Mouse (Mus musculus): ENCODE measurements around the gene Nfil3. TPM values are rescaled to one million over a fixed set of nuclear protein-coding genes. Genes with fewer than 3 reads are reported as not detected.

Gene Nfil3
- total and polyA plus RNA-seq, 3 experiments, result 23.5 to 34.6 (median 30.0) TPM

GRCm38 (mm10) chr13:53007781-53008180, 26.9 kb upstream of the Nfil3 start:
- no peak overlapping the region for H3K4me3 ChIP-seq (replicated peaks in 1 of 3; ENCODE audit: low read depth in 2 of 3, low read length in 2 of 3, poor library complexity in 1 of 3)
- no peaks in the 10 kb centered on the region for H3K27me3 ChIP-seq (replicated peaks)
- dilution Hi-C loops (cut with MboI; ENCODE audit: extremely low pct_ligation_motif_present, extremely low pct_unique_long_range_greater_than_20kb, low sequenced_read_pairs) (no loop called here), in situ Hi-C loops (cut with MboI; ENCODE audit: low pct_ligation_motif_present, low pct_unique_long_range_greater_than_20kb, low sequenced_read_pairs) (no loop called here)
- no peaks in the 10 kb centered on the region; a peak in 1 of 4 replicates for H3K4me1 ChIP-seq (ENCODE audit: control insufficient read depth in 1 of 2, insufficient read depth in 2 of 2)
- H3K27ac ChIP-seq (ENCODE audit: insufficient read depth, low read depth), result no peak overlapping the region
- no peaks in the 10 kb centered on the region for H3K36me3 ChIP-seq (replicated peaks in 1 of 2; ENCODE audit: control insufficient read depth in 1 of 2, insufficient read depth in 1 of 2, low read length in 1 of 2)
- H3K9me3 ChIP-seq (replicated peaks; ENCODE audit: low read length), result no peaks in the 10 kb centered on the region
- H3K9ac ChIP-seq (ENCODE audit: insufficient read depth, low read depth), result no peak overlapping the region
- TF ChIP-seq GABPA (IDR thresholded peaks at IDR 0.05; ENCODE audit: insufficient replicate concordance, low read depth, low read length), result no peak
- no peak for TF ChIP-seq ZNF384 (IDR thresholded peaks at IDR 0.05; ENCODE audit: low read depth, low read length)
- no peak for TF ChIP-seq RAD21 (IDR thresholded peaks at IDR 0.05; ENCODE audit: low read depth, low read length)
- no peak overlapping the region for H3K4me2 ChIP-seq (ENCODE audit: insufficient read depth, low read depth, poor library complexity, severe bottlenecking)
- no peak for DNase-seq (ENCODE audit: extremely low read depth)
- no peaks in the 10 kb centered on the region for H3K79me2 ChIP-seq (replicated peaks; ENCODE audit: control insufficient read depth, extremely low read depth, insufficient read depth, poor library complexity, severe bottlenecking)

GRCm38 (mm10) chr13:53003286-53003685, 22.4 kb upstream of the Nfil3 start:
- Histone ChIP-seq H3K4me2 (ENCODE audit: insufficient read depth, low read depth, poor library complexity, severe bottlenecking) (no peak overlapping the region), H3K9me3 (replicated peaks; ENCODE audit: low read length) (no peaks in the 10 kb centered on the region), H3K4me1 (ENCODE audit: control insufficient read depth in 1 of 2, insufficient read depth in 2 of 2) (peaks cover 20 to 35% of the 10 kb centered on the region in 2 experiments), H3K79me2 (replicated peaks; ENCODE audit: control insufficient read depth, extremely low read depth, insufficient read depth, poor library complexity, severe bottlenecking) (no peaks in the 10 kb centered on the region), H3K27me3 (replicated peaks) (no peaks in the 10 kb centered on the region), H3K9ac (ENCODE audit: insufficient read depth, low read depth) (no peak overlapping the region), H3K27ac (ENCODE audit: insufficient read depth, low read depth) (no peak overlapping the region), H3K36me3 (replicated peaks in 1 of 2; ENCODE audit: control insufficient read depth in 1 of 2, insufficient read depth in 1 of 2, low read length in 1 of 2) (no peaks in the 10 kb centered on the region), H3K4me3 (replicated peaks in 1 of 3; ENCODE audit: low read depth in 2 of 3, low read length in 2 of 3, poor library complexity in 1 of 3) (no peak overlapping the region)
- dilution Hi-C loops (cut with MboI; ENCODE audit: extremely low pct_ligation_motif_present, extremely low pct_unique_long_range_greater_than_20kb, low sequenced_read_pairs) (no loop called here), in situ Hi-C loops (cut with MboI; ENCODE audit: low pct_ligation_motif_present, low pct_unique_long_range_greater_than_20kb, low sequenced_read_pairs) (no loop called here)
- DNase-seq (ENCODE audit: extremely low read depth), result no peak
- no peak for TF ChIP-seq USF2 (conservative IDR thresholded peaks at IDR 0.05; ENCODE audit: low read depth, low read length)
- TF ChIP-seq CHD1 (IDR thresholded peaks at IDR 0.05; ENCODE audit: low read depth, low read length), result no peak
- TF ChIP-seq SMC3 (IDR thresholded peaks at IDR 0.05; ENCODE audit: low read depth, low read length), result no peak
- TF ChIP-seq MYC (IDR thresholded peaks at IDR 0.05; ENCODE audit: low read depth, low read length), result no peak
- TF ChIP-seq GABPA (IDR thresholded peaks at IDR 0.05; ENCODE audit: insufficient replicate concordance, low read depth, low read length), result no peak
- TF ChIP-seq CHD2 (IDR thresholded peaks at IDR 0.05; ENCODE audit: low read length), result no peak
- TF ChIP-seq ZMIZ1 (IDR thresholded peaks at IDR 0.05; ENCODE audit: low read depth, low read length), result no peak
- TF ChIP-seq PAX5 (IDR thresholded peaks at IDR 0.05; ENCODE audit: low read length), result no peak
- no peak for TF ChIP-seq POLR2AphosphoS2 (IDR thresholded peaks at IDR 0.05; ENCODE audit: low read depth, low read length)
- no peak for TF ChIP-seq E2F4 (IDR thresholded peaks at IDR 0.05; ENCODE audit: insufficient replicate concordance, low read depth, low read length)
- TF ChIP-seq ELF1 (IDR thresholded peaks at IDR 0.05; ENCODE audit: low read depth, low read length), result no peak
- TF ChIP-seq ZNF384 (IDR thresholded peaks at IDR 0.05; ENCODE audit: low read depth, low read length), result no peak
- no peak for TF ChIP-seq KAT2A (IDR thresholded peaks at IDR 0.05; ENCODE audit: insufficient replicate concordance, low read length)
- no peak for TF ChIP-seq ETS1 (conservative IDR thresholded peaks at IDR 0.05; ENCODE audit: low read depth, low read length)
- TF ChIP-seq MAX (IDR thresholded peaks at IDR 0.05; ENCODE audit: low read length), result no peak
- TF ChIP-seq EP300 (IDR thresholded peaks at IDR 0.05; ENCODE audit: low read length), result no peak
- TF ChIP-seq TCF12 (IDR thresholded peaks at IDR 0.05; ENCODE audit: low read depth, low read length), result no peak
- no peak for TF ChIP-seq NELFE (IDR thresholded peaks at IDR 0.05; ENCODE audit: low read depth, low read length)
- TF ChIP-seq RCOR1 (conservative IDR thresholded peaks at IDR 0.05; ENCODE audit: low read depth, low read length), result no peak
- no peak for TF ChIP-seq MAZ (IDR thresholded peaks at IDR 0.05; ENCODE audit: low read depth, low read length)
